Mouse (Mus musculus) intestine, postnatal 0 days (tissue): ENCODE results near the gene Gm11127. TPM values are rescaled to one million over a fixed set of nuclear protein-coding genes. Genes with fewer than 3 reads are reported as not detected.
"Not testable (repeated sequence)": the region's sequence is repeated elsewhere in the genome, so short reads cannot be mapped to it uniquely, and the experiment has no call there.

ENCODE experiments used
- ATAC-seq: fragments of 200-750 bp; cut with Nextera tagmentation; 2 replicates; pipeline ENCODE4 v1.8.0; 2017; ENCODE audit warnings: mild to moderate bottlenecking, moderate TSS enrichment, moderate library complexity
- H3K27ac ChIP-seq: fragments of 300-500 bp; sonication (generic); 2 replicates; pipeline ENCODE4 v1.5.1; 2014; ENCODE audit warnings: mild to moderate bottlenecking, low read depth, low read length, moderate library complexity
- H3K27me3 ChIP-seq: fragments of 300-500 bp; sonication (generic); replicated peaks from 2 replicates; pipeline ENCODE4 v1.6.1; 2014; ENCODE audit warnings: low read length, mixed read lengths; ENCODE audit not compliant: control insufficient read depth, insufficient read depth
- H3K36me3 ChIP-seq: fragments of 300-500 bp; sonication (generic); 2 replicates; pipeline ENCODE4 v1.6.1; 2014; ENCODE audit warnings: mild to moderate bottlenecking, moderate library complexity; ENCODE audit not compliant: control insufficient read depth, insufficient read depth
- H3K4me1 ChIP-seq: fragments of 300-500 bp; sonication (generic); replicated peaks from 2 replicates; pipeline ENCODE4 v1.6.1; 2014; ENCODE audit warnings: antibody characterized with exemption, low read length, mixed read lengths; ENCODE audit not compliant: control insufficient read depth, insufficient read depth
- H3K4me2 ChIP-seq: fragments of 300-500 bp; sonication (generic); replicated peaks from 2 replicates; pipeline ENCODE4 v1.6.1; 2014; ENCODE audit warnings: low read depth, mild to moderate bottlenecking, moderate library complexity
- H3K4me3 ChIP-seq: fragments of 300-500 bp; sonication (generic); 2 replicates; pipeline ENCODE4 v1.5.1; 2014; ENCODE audit warnings: low read depth, low read length
- H3K9ac ChIP-seq: fragments of 300-500 bp; sonication (generic); 2 replicates; pipeline ENCODE4 v1.6.1; 2014; ENCODE audit warnings: mild to moderate bottlenecking, low read depth, low read length
- H3K9me3 ChIP-seq: fragments of 300-500 bp; sonication (generic); 2 replicates; pipeline ENCODE4 v1.6.1; 2016; ENCODE audit warnings: mixed run types; ENCODE audit not compliant: control insufficient read depth
- CTCF ChIP-seq: sonication (generic); IDR thresholded peaks from 2 replicates; pipeline ENCODE4 v1.5.1; 2016; ENCODE audit warnings: low read depth, mild to moderate bottlenecking, control low read depth, antibody characterized with exemption, moderate library complexity
- WGBS: fragments of 180-500 bp; shearing (Covaris S2); extraction: QIAGEN DNeasy Blood & Tissue Kit; methylation state at CpG from one replicate; pipeline ENCODE4 v1.1.7; 2014; 5-methylcytosine and 5-hydroxymethylcytosine counted together
- polyA plus RNA-seq: library from polyadenylated mRNA; unstranded; fragments of >200 nt; fragmentation: Nextera tagmentation; extraction: Ambion mirVana; gene quantifications from 2 replicates; pipeline ENCODE4 v1.2.1, GENCODE M21; 2015

Gene Gm11127
- polyA plus RNA-seq, 1 experiment from 2014 or later, result 86.5 TPM

GRCm38 (mm10) chr17:36031583-36032331 lies 26.4 kb downstream of the Gm11127 start:
- peak; percentile 68 for TF ChIP-seq CTCF
- not testable (repeated sequence) for H3K36me3 ChIP-seq, H3K4me1 ChIP-seq, H3K9me3 ChIP-seq, H3K27me3 ChIP-seq
- Histone ChIP-seq H3K27ac (peak overlapping the region; percentile 77), H3K9ac (peak overlapping the region; percentile 46; the same call in 1 of the 2 replicates), H3K4me2 (peak overlapping the region; percentile 89), H3K4me3 (peak overlapping the region; percentile 59)
- 4% methylated on average over 40 of the region's 40 CpGs for WGBS
- ATAC-seq, result peak; percentile 62

DNA sequence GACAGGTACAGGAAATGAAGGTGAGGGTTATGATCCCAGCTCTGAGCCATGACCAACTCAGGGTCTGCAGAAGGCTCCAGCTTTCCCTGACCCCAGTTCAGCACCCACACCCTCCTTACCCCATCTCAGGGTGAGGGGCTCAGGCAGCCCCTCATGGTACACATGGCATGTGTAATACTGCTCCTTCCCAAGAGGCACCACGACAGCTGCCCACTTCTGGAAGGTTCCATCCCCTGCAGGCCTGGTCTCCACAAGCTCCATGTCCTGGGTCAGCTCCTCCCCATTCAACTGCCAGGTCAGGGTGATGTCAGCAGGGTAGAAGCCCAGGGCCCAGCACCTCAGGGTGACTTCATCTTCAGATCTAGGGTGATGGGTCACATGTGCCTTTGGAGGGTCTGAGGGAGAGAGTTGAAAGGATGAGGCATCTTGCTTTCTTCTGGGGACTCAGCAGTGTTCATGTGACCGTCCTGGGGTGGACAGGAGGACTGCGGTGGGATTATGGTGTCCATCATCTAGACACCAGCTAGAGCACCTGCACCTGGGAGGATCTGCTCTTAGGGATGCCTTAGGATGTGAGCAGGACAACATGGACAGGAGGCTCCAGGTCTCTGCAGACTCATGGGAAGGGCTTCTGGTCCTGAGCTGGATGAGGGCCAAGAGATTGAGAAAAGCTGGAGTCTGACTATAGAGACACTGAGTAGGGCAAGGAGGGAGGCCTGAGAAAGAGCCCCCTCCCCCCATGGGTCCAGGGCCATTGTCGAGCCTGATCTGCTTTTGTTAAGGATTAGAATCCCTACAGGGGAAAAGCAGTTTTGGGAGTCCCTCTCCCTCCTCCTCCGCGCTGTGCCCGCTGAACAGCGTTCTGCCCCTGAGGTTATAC lies 27.2 kb downstream of the Gm11127 start:
- not testable (repeated sequence) for H3K36me3 ChIP-seq, ATAC-seq

DNA sequence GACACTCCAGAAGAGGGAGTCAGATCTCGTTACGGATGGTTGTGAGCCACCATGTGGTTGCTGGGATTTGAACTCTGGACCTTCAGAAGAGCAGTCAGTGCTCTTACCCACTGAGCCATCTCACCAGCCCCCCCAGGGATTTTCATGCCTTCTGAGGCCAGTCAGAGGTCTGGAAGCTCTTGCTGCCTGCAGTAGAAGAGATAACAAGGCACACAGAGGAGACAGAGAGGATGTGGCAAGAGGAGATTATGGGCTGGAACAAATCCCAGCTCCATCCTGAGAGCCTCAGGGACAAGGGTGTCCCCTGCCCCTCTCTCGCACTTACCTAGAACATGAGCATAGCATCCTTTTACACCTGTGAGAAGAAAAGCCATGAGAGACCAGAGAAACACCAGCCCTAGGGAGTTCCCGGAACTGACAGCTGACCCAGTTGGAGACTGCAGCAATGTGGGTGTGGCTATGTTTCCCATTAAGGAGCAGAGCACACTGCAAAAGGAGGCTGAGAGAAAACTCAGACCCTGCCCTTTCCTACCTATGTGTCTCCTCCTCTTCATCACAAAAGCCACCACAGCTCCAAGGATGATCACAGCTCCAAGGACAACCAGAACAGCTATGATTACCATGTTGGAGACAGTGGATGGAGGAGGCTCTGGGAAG lies 28.0 kb downstream of the Gm11127 start:
- H3K4me1 ChIP-seq, ATAC-seq, H3K36me3 ChIP-seq, H3K4me2 ChIP-seq, H3K9me3 ChIP-seq, H3K27ac ChIP-seq, H3K27me3 ChIP-seq, H3K4me3 ChIP-seq, H3K9ac ChIP-seq: not testable (repeated sequence)
- 61% methylated on average over 2 of the region's 4 CpGs for WGBS

More for the DNA sequence above, 27.2 kb downstream of the Gm11127 start:
- H3K4me2 ChIP-seq, result peak overlapping the region; percentile 89
- H3K27me3 ChIP-seq, H3K9ac ChIP-seq, H3K9me3 ChIP-seq, H3K27ac ChIP-seq, H3K4me1 ChIP-seq: not testable (repeated sequence)
- 64% methylated on average over 8 of the region's 8 CpGs for WGBS
- H3K4me3 ChIP-seq, result peak overlapping the region; percentile 59

- 88% methylated on average over 7 of the region's 7 CpGs for WGBS
- Histone ChIP-seq H3K27me3 (no peaks in the 10 kb centered on the region), H3K4me2 (no peak overlapping the region), H3K36me3 (no peaks in the 10 kb centered on the region; the same call in 1 of the 2 replicates), H3K4me3 (no peak overlapping the region), H3K4me1 (no peaks in the 10 kb centered on the region), H3K27ac (no peak overlapping the region), H3K9me3 (no peaks in the 10 kb centered on the region), H3K9ac (no peak overlapping the region)
- no peak for ATAC-seq
- TF ChIP-seq CTCF, result no peak
Observed at GRCm38 (mm10) chr17:36028879-36029619, 29.1 kb downstream of the Gm11127 start.

DNA sequence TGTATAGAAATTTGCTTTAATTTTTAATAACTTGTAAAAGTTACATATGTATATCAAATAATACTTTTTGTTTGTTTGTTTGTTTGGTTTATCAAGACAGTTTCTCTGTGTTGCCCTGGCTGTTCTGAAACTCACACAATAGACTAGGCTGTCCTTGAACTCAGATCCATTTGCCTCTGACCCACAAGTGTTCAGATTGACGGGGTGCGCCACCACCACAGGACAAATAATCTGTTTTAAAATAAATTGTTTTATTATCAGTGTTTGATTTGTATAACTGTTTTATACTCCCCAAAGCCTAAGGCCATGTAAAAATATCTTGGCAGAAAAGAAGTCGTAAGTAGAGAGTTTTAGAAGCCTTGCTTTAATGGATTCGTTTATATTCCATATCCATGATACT lies 30.5 kb downstream of the Gm11127 start:
- no peak overlapping the region for H3K9ac ChIP-seq
- no peaks in the 10 kb centered on the region for H3K4me1 ChIP-seq
- ATAC-seq, result no peak
- H3K4me2 ChIP-seq, result no peak overlapping the region
- TF ChIP-seq CTCF, result no peak
- no peaks in the 10 kb centered on the region for H3K27me3 ChIP-seq
- no peak overlapping the region for H3K27ac ChIP-seq
- H3K36me3 ChIP-seq, result no peaks in the 10 kb centered on the region; the same call in 1 of the 2 replicates
- H3K4me3 ChIP-seq, result no peak overlapping the region
- no peaks in the 10 kb centered on the region for H3K9me3 ChIP-seq
- WGBS, result 88% methylated on average over 4 of the region's 4 CpGs
